23 mouse cellular contexts compared by ENCODE assay signal in genomic region chr11:99172002-99172401, GRCm38 (mm10). TPM values are rescaled to one million over a fixed set of nuclear protein-coding genes. Genes with fewer than 3 reads are reported as not detected.
DNase-seq lines count a peak whose midpoint lies in the region; ATAC-seq and TF ChIP-seq lines count a peak whose summit lies in the region.
"Had no signal": no experiment of that assay in that cellular context is flagged by ENCODE, and none has a peak within 500 bp of the region (broad histone marks: within the 10 kb centered on the region; RNA-seq: fewer than 3 reads in every experiment).

No protein-coding gene starts in this region.

- H3K27ac ChIP-seq in heart, adult 2 months, result no peak overlapping the region
- no peak overlapping the region for H3K27ac ChIP-seq in lung, embryonic 14.5 days (ENCODE audit: low read depth)
- H3K27ac ChIP-seq: embryonic facial prominence, embryonic 13.5 days; hindbrain, embryonic 14.5 days; limb, embryonic 10.5 days; liver, embryonic 12.5 days; midbrain, embryonic 12.5 days; stomach, embryonic 15.5 days had no signal

- DNase-seq in heart, adult 2 months, result no peak
- DNase-seq in heart, postnatal 25 days (ENCODE audit: low spot score), result no peak
- DNase-seq in lung, embryonic 14.5 days, result no peak
- DNase-seq in lung, postnatal 36 days, result no peak
- peak; percentile 56 for DNase-seq in naive thymus-derived CD4-positive, alpha-beta T cell, adult 2 months (ENCODE audit: low read depth)
- no peak for DNase-seq in right cerebral cortex, postnatal 14 days
- DNase-seq: adrenal gland, postnatal 36 days; cerebellum, adult 11-12 months; cerebellum, postnatal 14 days; forebrain, postnatal 0 days; heart, postnatal 14 days; kidney, adult 11 months had no signal

- TF ChIP-seq EP300 in heart, adult 2 months (IDR thresholded peaks at IDR 0.05; ENCODE audit: insufficient read depth, low read depth, low read length), result no peak

- H3K4me2 ChIP-seq in lung, embryonic 14.5 days, result no peak overlapping the region
- H3K4me2 ChIP-seq: embryonic facial prominence, embryonic 13.5 days; heart, embryonic 12.5 days; hindbrain, embryonic 14.5 days; liver, embryonic 12.5 days; midbrain, embryonic 12.5 days; stomach, embryonic 15.5 days had no signal

- TF ChIP-seq POLR2A in heart, adult 2 months (IDR thresholded peaks at IDR 0.05; ENCODE audit: insufficient read depth, low read depth, low read length), result no peak

- no peaks in the 10 kb centered on the region for H3K36me3 ChIP-seq in heart, adult 2 months (ENCODE audit: control insufficient read depth, insufficient read depth, low read length)
- H3K36me3 ChIP-seq in lung, embryonic 14.5 days (ENCODE audit: insufficient read depth), result no peaks in the 10 kb centered on the region
- no peaks in the 10 kb centered on the region for H3K36me3 ChIP-seq in E14TG2a.4 (ENCODE audit: insufficient read depth, low read length)
- H3K36me3 ChIP-seq: embryonic facial prominence, embryonic 13.5 days; heart, embryonic 12.5 days; limb, embryonic 10.5 days; liver, embryonic 12.5 days; midbrain, embryonic 12.5 days; stomach, embryonic 15.5 days had no signal

- H3K4me3 ChIP-seq in heart, adult 2 months, result no peak overlapping the region
- H3K4me3 ChIP-seq in lung, embryonic 14.5 days (ENCODE audit: low read depth, low read length), result no peak overlapping the region
- no peak overlapping the region for H3K4me3 ChIP-seq in E14TG2a.4 (replicated peaks; ENCODE audit: low read length)
- H3K4me3 ChIP-seq: embryonic facial prominence, embryonic 13.5 days; heart, embryonic 12.5 days; limb, embryonic 10.5 days; liver, embryonic 12.5 days; midbrain, embryonic 12.5 days; stomach, embryonic 15.5 days had no signal

- no peaks in the 10 kb centered on the region for H3K4me1 ChIP-seq in heart, adult 2 months (ENCODE audit: control insufficient read depth, insufficient read depth, low read length)
- H3K4me1 ChIP-seq in lung, embryonic 14.5 days (ENCODE audit: insufficient read depth), result no peaks in the 10 kb centered on the region
- H3K4me1 ChIP-seq in E14TG2a.4 (replicated peaks; ENCODE audit: low read depth, low read length), result peaks cover 12% of the 10 kb centered on the region
- H3K4me1 ChIP-seq: embryonic facial prominence, embryonic 13.5 days; heart, embryonic 12.5 days; limb, embryonic 10.5 days; liver, embryonic 12.5 days; stomach, embryonic 15.5 days had no signal

- peak; percentile 15; the same call in 1 of the 2 replicates for TF ChIP-seq CTCF in heart, adult 2 months (IDR thresholded peaks at IDR 0.05)
- peak; percentile 1; the same call in 1 of the 2 replicates for TF ChIP-seq CTCF in lung, embryonic 14.5 days (IDR thresholded peaks at IDR 0.05; ENCODE audit: low read depth)
- peak; percentile 36 for TF ChIP-seq CTCF in E14TG2a.4 (conservative IDR thresholded peaks at IDR 0.05; ENCODE audit: low read length)

- intact Hi-C loops in heart, adult 2 months (cut with DNase I), result no loop called here
- intact Hi-C loops in heart, postnatal 25 days (cut with DNase I), result no loop called here

- H3K27me3 ChIP-seq in heart, adult 2 months (ENCODE audit: control insufficient read depth, insufficient read depth, low read length), result no peaks in the 10 kb centered on the region
- no peaks in the 10 kb centered on the region for H3K27me3 ChIP-seq in lung, embryonic 14.5 days (ENCODE audit: insufficient read depth, low read length)
- H3K27me3 ChIP-seq in E14TG2a.4 (ENCODE audit: insufficient read depth, low read length), result no peaks in the 10 kb centered on the region; the same call in 1 of the 2 replicates
- H3K27me3 ChIP-seq: embryonic facial prominence, embryonic 13.5 days; heart, embryonic 12.5 days; liver, embryonic 12.5 days; midbrain, embryonic 12.5 days; stomach, embryonic 15.5 days had no signal

- WGBS in heart, adult 2 months, result 84% methylated on average over 4 of the region's 4 CpGs
- WGBS in lung, embryonic 14.5 days, result 72% methylated on average over 4 of the region's 4 CpGs

- no peak overlapping the region for H3K9ac ChIP-seq in heart, adult 2 months (ENCODE audit: low read depth, low read length)
- no peak overlapping the region for H3K9ac ChIP-seq in lung, embryonic 14.5 days
- H3K9ac ChIP-seq: embryonic facial prominence, embryonic 13.5 days; forebrain, postnatal 0 days; heart, embryonic 12.5 days; hindbrain, embryonic 14.5 days; liver, embryonic 12.5 days; midbrain, embryonic 12.5 days; stomach, embryonic 15.5 days had no signal

- ATAC-seq in lung, embryonic 14.5 days (ENCODE audit: insufficient read depth), result no peak
- no peak for ATAC-seq in erythroblast, adult 5-6 weeks (replicated peaks; ENCODE audit: low FRiP score, poor library complexity, severe bottlenecking)
- ATAC-seq: forebrain, postnatal 0 days; liver, embryonic 12.5 days had no signal

- no peaks in the 10 kb centered on the region for H3K9me3 ChIP-seq in lung, embryonic 14.5 days (ENCODE audit: low read depth, low read length)
- H3K9me3 ChIP-seq in E14TG2a.4 (ENCODE audit: low read length), result no peaks in the 10 kb centered on the region
- H3K9me3 ChIP-seq: limb, embryonic 10.5 days; liver, embryonic 12.5 days; midbrain, embryonic 12.5 days; stomach, embryonic 15.5 days had no signal

- no peaks in the 10 kb centered on the region for H3K79me2 ChIP-seq in heart, adult 2 months (replicated peaks; ENCODE audit: control insufficient read depth, insufficient read depth, low read length)

RNA-seq across cellular contexts. Expression of gene Ccr7, which starts 17.1 kb away (rescaled TPM):
- total RNA-seq in heart, adult 2 months (2021), result under 1 TPM; 0.29 to 0.59 TPM
- polyA plus RNA-seq in heart, adult 2 months (2012; rRNA removed), result 2.6 and 2.7 TPM in 2 replicates
- under 1 TPM; 0.29 to 0.64 TPM for total RNA-seq in heart, postnatal 25 days (2021)
- 0.30 and 0.45 TPM in 2 replicates for polyA plus RNA-seq in lung, embryonic 14.5 days (2014; fragmentation: Nextera tagmentation; extraction: Ambion mirVana)
- 1.0 and 2.9 TPM in 2 replicates for total RNA-seq in erythroblast, adult 5-6 weeks (2015; ENCODE audit: low replicate concordance)
- total RNA-seq in erythroblast, adult 5-6 weeks (2017; ENCODE audit: low replicate concordance), result 0.60 and 0.98 TPM in 2 replicates
- total RNA-seq: layer of hippocampus, adult 18-20 months had no signal
- polyA plus RNA-seq: hindbrain, embryonic 14.5 days; neural tube, embryonic 14.5 days had no signal

RNA-seq across cellular contexts. Expression of gene Smarce1, which starts 58.8 kb away (rescaled TPM):
- total RNA-seq in heart, adult 2 months (2021), result 10 to 100 TPM; 41.8 to 44.6 TPM
- polyA plus RNA-seq in heart, adult 2 months (2012; rRNA removed), result 22.2 and 29.3 TPM in 2 replicates
- total RNA-seq in heart, postnatal 25 days (2021), result 10 to 100 TPM; 46.0 to 51.8 TPM
- polyA plus RNA-seq in lung, embryonic 14.5 days (2014; fragmentation: Nextera tagmentation; extraction: Ambion mirVana), result 170 and 189 TPM in 2 replicates
- total RNA-seq in erythroblast, adult 5-6 weeks (2015; ENCODE audit: low replicate concordance), result 70.0 and 77.8 TPM in 2 replicates
- total RNA-seq in erythroblast, adult 5-6 weeks (2017; ENCODE audit: low replicate concordance), result 133 and 177 TPM in 2 replicates
